Mouse (Mus musculus) brain, embryonic 14.5 days (tissue): ENCODE measurements around the gene Hist1h3h. TPM values are rescaled to one million over a fixed set of nuclear protein-coding genes. Genes with fewer than 3 reads are reported as not detected.
A peak's percentile ranks its signal among the peaks of the same experiment; 100 is the strongest.

Source experiments
- DNase-seq: peaks from one replicate; pipeline ENCODE4 v3.0.0-alpha.2; 2011; ENCODE audit warnings: low read depth
- CTCF ChIP-seq: fragments of 200-500 bp; IDR thresholded peaks from 2 replicates; pipeline ENCODE4 v1.5.1; 2012; ENCODE audit warnings: inconsistent platforms, mild to moderate bottlenecking, moderate library complexity, borderline replicate concordance; ENCODE audit not compliant: insufficient read depth, insufficient read length; ENCODE audit errors: extremely low read depth
- POLR2A ChIP-seq: fragments of 200-500 bp; IDR thresholded peaks from 2 replicates; pipeline ENCODE4 v1.6.1; 2012; ENCODE audit warnings: mild to moderate bottlenecking, inconsistent platforms, borderline replicate concordance; ENCODE audit not compliant: poor library complexity, insufficient read depth, insufficient read length, severe bottlenecking; ENCODE audit errors: extremely low read depth
- polyA plus RNA-seq: library from polyadenylated mRNA; depleted of rRNA; stranded (reverse); fragments of >200 nt; gene quantifications from 2 replicates; pipeline ENCODE4 v1.2.3, GENCODE M21; 2012; rRNA removed

Gene Hist1h3h
- 39.0 and 49.4 TPM in 2 replicates for polyA plus RNA-seq

DNA sequence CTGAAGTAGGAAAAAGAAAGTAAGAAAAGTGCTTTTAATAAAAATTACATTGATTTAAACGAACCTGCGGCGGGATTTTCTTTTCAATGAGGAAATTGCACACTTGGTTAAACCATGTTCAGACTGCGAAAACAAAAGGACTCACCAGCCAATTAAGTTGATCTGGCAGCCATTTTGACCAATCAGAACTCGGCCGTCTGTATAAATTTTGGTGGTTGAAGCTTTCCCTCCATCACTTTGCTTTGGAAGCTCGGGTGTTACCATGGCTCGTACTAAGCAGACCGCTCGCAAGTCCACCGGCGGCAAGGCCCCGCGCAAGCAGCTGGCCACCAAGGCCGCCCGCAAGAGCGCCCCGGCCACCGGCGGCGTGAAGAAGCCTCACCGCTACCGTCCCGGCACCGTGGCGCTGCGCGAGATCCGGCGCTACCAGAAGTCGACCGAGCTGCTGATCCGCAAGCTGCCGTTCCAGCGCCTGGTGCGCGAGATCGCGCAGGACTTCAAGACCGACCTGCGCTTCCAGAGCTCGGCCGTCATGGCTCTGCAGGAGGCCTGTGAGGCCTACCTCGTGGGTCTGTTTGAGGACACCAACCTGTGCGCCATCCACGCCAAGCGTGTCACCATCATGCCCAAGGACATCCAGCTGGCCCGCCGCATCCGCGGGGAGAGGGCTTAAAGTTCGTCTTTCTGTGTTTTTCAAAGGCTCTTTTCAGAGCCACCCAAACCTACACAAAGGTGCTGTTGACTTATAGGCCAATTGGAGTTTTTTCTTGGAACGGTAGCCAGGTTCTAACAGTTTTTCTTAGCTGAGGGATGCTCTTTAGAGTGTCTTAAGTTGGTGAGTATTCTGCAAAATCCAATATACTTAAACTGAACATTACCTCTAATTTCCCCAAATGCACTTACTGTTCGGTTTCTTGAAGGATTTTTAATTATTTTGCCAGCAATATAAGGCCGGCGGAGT is at the start of gene Hist1h3h:
Hist1h3h (plus strand) TSS at position 263 of the 961 bp plus-strand sequence.
- peak; percentile 57; the same call in 1 of the 2 replicates for TF ChIP-seq POLR2A
- DNase-seq, result peak; percentile 98

DNA sequence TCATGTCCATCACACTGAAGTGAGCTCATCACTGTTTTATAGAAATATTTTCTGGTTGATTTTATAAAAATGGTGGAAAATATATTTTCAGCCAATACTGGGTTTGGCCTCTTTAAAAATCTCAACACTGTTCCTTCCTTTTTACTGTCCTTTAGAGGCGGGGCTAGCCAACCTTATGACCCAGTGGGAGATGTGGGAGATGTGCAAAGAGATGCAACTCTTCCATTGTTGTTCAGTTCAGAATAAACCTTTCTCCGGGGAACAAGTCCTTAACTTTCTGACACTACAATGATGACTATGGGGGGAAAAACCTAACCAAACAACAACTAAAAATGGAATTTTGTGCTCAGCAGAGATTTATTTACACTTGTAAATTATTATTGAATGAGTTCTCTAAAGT is 40.2 kb upstream of the Hist1h3h start, which contains the start of gene Olfr1360:
Olfr1360 (minus strand) TSS at position 101 of the 400 bp plus-strand sequence.
- no peak for DNase-seq
- TF ChIP-seq POLR2A (no peak), CTCF (no peak)

DNA sequence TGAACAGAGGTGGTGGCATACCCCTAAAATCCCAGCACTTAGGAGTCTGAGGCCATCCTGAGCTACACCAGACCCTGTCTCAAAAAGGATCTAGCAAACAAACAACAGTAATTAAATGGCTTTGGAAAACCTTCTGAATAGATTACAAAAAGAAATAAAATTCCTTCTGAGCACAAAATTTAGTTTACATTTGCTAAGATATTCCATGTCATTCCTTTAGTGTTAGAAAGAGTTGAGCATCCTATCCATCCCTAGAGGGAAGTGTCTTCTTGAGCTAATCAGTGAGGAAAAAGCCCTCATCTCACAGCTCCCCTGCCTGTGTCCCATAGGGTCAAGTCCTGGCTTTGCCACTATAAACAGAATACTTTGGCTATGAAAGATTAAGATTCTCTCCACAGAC is 19.6 kb upstream of the Hist1h3h start, which contains the start of gene Olfr1359:
Olfr1359 (plus strand) TSS at position 301 of the 400 bp plus-strand sequence.
- no peak for DNase-seq
- TF ChIP-seq POLR2A, result no peak
- TF ChIP-seq CTCF, result no peak

DNA sequence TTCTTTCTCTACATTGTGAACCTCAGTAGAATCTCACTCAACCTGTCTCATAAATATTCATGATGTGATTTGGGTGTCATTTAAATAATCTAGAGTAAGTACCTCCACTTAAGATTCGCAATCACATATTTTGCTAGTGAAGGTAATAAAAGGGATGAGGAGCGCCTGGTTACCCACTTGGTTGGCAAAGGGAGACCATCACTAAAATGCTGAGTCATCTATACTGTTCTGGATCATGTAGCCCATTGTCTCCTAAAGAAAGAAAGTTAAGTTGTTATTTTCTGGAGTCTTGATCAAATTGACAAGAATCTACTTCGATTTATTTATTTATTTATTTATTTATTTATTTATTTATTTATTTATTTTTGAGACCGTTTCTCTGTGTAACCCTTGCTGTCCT is 10.8 kb upstream of the Hist1h3h start:
- no peak for DNase-seq
- TF ChIP-seq POLR2A, result no peak
- TF ChIP-seq CTCF, result no peak

DNA sequence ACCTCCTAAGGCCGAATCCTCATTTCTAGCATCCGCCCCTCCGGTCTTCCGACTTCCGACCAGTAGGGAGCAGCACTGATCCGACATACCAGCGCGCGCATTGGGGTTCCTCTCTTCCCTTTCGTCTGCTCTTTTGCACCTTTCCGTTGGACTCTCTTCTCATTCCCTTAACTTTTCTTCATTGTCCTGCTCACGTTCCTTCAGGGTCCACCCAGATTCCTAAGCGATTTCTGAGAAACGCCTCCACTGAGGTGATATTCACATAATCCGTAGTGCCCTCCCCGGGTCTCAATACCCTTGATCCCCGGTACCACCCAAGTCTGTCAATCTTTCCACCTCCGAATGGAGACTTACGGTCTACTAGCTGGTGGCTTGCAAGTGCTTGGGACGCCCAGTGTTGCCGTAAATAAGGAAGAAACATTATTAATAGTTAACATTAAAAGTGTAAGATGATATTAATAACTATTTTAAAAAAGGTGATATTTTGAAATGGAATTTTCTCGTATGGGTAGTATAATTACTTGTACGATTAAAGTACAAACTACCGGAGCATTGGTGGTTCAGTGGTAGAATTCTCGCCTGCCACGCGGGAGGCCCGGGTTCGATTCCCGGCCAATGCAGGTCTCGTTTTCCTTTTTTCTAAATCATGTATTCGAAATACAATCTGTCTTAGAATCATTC is 7.3 kb upstream of the Hist1h3h start:
- peak; percentile 92 for DNase-seq
- peak; percentile 81 for TF ChIP-seq CTCF
- no peak for TF ChIP-seq POLR2A

DNA sequence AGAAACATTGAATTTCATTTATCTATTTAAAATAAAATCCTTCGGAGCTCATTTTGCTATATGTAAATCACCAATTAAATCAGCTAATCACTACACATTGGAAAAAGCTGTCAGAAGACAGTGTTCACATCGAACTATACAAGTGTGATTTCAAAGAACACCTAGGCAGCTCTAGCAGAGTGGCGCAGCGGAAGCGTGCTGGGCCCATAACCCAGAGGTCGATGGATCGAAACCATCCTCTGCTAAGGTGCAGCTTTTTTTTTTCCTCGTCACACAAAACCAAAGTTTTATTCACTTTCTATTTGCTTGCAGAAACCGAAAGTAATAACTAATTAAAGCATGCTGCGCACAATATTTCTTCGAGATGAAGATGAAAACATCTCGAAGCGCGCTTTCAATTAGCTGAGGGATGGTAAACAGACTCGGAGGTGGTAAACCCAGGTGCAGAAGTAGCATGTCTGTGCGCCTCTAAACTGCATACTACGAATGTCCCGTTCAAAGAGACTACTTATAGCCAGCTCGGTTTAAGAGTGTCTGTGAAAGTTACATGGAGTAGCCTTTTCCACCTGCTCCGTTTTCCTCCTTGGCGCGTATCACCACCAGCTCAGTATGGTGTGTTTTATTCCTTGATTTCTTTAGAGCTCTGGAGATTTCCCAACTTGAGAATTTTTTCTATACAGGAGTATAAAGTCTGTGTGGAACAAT is 6.5 kb upstream of the Hist1h3h start:
- no peak for TF ChIP-seq CTCF
- no peak for TF ChIP-seq POLR2A
- peak; percentile 88 for DNase-seq

DNA sequence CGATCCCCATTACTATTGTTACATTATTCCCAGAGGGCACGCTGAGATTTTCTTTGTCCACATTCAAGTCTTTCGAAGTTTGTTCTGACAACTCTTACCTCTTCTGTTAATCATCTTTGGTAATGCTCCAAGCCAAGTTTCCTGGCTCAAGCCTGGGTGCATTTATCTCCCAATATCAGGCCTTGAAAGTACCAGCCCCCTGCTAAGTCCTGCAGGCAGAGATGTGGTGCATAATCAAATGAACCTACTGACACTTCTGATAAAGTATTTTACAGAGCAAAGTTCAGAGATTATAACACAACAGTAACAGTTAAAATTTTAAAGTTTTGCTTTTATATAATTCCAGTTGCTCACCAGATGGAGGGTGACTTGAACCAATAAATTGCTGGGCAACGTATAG is 5.8 kb upstream of the Hist1h3h start:
- no peak for TF ChIP-seq POLR2A
- no peak for DNase-seq

DNA sequence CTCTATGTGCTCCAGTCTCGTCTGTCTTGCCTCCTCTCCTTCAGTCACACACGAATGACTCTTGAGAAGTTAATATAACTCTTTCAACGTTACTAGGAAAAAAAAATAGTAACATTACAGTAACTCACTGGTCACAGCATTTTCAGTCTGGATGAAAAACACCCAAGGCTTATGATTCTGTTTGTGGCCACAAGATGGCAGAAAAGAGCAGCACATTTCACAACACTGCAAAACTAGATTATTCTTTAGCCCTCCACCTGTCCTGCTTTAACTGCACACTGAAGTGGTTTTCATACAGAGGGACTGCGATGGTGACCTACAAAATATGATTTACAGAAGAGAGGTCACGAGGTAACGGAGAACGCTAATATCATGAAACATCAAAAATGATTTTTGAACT is 2.7 kb upstream of the Hist1h3h start:
- TF ChIP-seq CTCF, result peak; percentile 74
- TF ChIP-seq POLR2A, result no peak
- peak; percentile 88 for DNase-seq

DNA sequence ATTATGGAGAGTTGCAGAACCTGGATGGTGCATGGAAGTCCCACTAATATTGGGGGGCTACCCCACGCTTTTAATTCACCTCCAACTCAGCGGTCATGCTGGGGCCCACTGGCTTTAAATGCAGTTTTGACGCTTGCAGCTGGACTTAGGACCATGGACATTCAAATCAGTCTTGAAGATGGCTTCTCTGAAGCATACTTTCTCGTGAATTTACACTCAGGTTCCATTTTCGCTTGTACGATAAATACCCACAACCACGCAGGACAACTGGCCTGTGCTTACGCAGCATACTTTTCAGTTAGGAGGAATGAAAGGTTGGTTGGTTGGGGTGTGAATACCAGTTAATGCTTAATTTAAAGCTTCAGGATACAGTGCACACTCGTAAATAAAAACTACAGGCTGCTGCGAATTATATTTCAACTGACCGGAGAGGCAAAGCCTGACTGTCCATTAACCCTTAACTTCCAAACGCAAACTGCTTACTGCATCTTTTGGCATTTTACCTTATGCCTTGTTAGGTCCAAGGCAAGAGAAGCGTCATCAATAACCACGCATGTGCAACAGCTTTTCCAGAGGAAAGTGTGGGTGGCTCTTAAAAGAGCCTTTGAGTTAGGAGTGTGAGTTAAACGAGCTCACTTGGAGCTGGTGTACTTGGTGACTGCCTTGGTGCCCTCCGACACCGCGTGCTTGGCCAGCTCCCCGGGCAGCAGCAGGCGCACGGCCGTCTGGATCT is 2.2 kb upstream of the Hist1h3h start:
- peak; percentile 60 for DNase-seq
- TF ChIP-seq POLR2A (no peak), CTCF (no peak)

DNA sequence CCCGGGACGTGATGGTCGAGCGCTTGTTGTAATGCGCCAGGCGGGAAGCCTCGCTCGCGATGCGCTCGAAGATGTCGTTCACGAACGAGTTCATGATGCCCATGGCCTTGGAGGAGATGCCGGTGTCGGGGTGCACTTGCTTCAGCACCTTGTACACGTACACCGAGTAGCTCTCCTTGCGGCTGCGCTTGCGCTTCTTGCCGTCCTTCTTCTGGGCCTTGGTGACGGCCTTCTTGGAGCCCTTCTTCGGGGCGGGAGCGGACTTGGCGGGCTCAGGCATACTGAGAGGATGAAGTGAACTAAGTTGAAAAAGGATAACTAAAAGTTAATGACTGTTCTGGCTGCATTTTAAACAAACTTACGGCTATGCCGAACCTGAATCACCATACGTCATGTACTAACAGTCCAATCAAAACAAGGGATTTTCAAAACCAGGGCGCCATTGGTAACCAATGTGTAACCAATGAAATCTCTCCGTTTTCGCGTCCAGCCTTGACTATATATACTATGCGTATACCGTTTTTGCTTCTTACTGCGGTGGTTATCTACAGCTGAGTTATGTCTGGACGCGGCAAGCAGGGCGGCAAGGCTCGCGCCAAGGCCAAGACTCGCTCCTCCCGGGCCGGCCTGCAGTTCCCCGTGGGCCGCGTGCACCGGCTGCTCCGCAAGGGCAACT is 1.5 kb upstream of the Hist1h3h start, which contains the start of the genes Hist1h2bl and Hist1h2ai:
Hist1h2bl (minus strand) TSS at position 280 of the 676 bp plus-strand sequence.
Hist1h2ai (plus strand) TSS at position 559 of the 676 bp plus-strand sequence.
- peak; percentile 62; the same call in 1 of the 2 replicates for TF ChIP-seq POLR2A
- peak; percentile 99 for DNase-seq
